Mouse (Mus musculus): ENCODE data around the gene Usp36.
A peak's percentile ranks its signal among the peaks of the same experiment; 100 is the strongest.

The Usp36 gene

GRCm38 (mm10) chr11:118222351-118222885 lies 67.6 kb downstream of the Usp36 start:
- no peak for DNase-seq (ENCODE audit: low read depth)

DNA sequence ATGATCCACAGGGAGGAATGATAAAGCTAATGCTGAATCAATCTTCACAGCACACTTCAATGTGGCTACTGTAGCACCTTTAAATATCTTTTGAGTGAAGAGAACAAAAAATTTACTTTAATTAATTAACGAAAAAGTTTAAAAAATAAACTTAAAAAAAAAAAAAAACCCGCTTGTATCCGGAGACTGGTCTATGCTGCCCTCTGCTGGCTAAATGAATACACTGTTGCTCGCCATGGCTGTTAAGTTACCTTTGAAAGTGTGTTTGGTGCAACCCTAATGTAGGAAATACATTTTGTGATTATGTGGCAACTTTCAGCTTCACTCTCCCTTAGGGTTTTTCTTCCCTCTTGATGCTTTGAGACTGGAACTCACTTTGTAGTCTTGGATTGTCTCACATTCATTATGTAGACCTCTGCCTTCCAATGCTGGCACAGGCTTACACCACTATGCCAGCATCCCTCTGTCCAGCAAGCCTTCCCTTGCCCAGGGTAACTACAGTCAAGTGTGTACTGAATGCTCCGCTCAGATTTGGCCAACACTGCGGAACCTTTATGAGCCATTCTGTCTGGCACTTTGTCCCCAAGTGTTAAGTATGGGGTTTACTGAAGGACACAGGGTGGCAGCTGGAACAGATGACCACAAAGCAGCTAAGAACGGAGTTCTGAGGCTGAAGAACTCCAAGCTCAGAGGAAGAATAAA lies 69.3 kb downstream of the Usp36 start:
- DNase-seq (ENCODE audit: low read depth): peak; percentile 45

- DNase-seq (ENCODE audit: low read depth): no peak
Observed at GRCm38 (mm10) chr11:118219066-118219465, 71.0 kb downstream of the Usp36 start.

GRCm38 (mm10) chr11:118216468-118216867 lies 73.6 kb downstream of the Usp36 start:
- DNase-seq (ENCODE audit: low read depth): no peak

DNA sequence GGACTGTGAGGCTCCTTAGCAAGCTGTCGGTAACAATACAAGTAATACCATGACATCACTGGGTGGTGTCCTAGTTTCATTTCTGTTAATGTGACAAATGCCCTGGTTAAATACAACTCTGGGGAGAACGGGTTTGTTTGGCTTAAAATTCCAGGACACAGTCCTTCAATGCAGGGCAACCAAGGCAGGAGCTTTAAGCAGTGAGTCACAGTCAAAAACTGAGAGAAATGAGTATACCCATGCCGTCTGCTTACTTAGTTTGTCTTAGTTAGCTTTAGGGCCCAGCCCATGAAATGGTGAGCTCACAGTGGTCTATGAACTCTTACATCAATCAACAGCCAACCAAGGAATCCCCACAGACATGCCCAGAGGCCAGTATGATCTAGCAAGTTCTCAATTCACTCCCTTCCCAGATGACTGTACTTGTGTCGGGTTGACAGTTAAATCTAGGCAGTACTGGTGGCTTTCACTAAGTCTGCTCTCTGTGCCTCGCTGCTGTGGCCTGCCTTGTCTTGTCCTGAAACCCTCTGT lies 74.1 kb downstream of the Usp36 start:
- no peak for DNase-seq (ENCODE audit: low read depth)

- DNase-seq (ENCODE audit: low read depth): no peak
Observed at GRCm38 (mm10) chr11:118212636-118213112, 77.4 kb downstream of the Usp36 start.

- DNase-seq (ENCODE audit: low read depth): no peak
Observed at GRCm38 (mm10) chr11:118211749-118212635, 78.1 kb downstream of the Usp36 start.

GRCm38 (mm10) chr11:118210962-118211361 lies 79.1 kb downstream of the Usp36 start:
- no peak for DNase-seq (ENCODE audit: low read depth)

- no peak for DNase-seq (ENCODE audit: low read depth)
Observed at GRCm38 (mm10) chr11:118210116-118210515, 79.9 kb downstream of the Usp36 start.
